Mouse (Mus musculus): ENCODE results near the gene Gm49396.
A peak's percentile ranks its signal among the peaks of the same experiment; 100 is the strongest.

Gm49396 gene

GRCm38 (mm10) chr7:30563117-30563905 is at the start of gene Gm49396, which contains the start of the genes U2af1l4 and Psenen:
TSS of gene Gm49396 (plus strand) at chr7:30563344.
TSS of gene U2af1l4 (plus strand) at chr7:30563301.
TSS of gene Psenen (minus strand) at chr7:30563627.
- peak; percentile 97 for DNase-seq

GRCm38 (mm10) chr7:30515003-30515760 is 48.0 kb upstream of the Gm49396 start:
- no peak for DNase-seq

- no peak for DNase-seq
Observed at GRCm38 (mm10) chr7:30518325-30518724, 44.8 kb upstream of the Gm49396 start.

GRCm38 (mm10) chr7:30520396-30520795 is 42.7 kb upstream of the Gm49396 start:
- peak; percentile 44 for DNase-seq

GRCm38 (mm10) chr7:30520856-30521255 is 42.3 kb upstream of the Gm49396 start:
- peak; percentile 77 for DNase-seq

GRCm38 (mm10) chr7:30522871-30523270 is 40.3 kb upstream of the Gm49396 start:
- DNase-seq, result no peak

GRCm38 (mm10) chr7:30524487-30524886 is 38.7 kb upstream of the Gm49396 start:
- DNase-seq, result no peak

- no peak for DNase-seq
Observed at GRCm38 (mm10) chr7:30525954-30526353, 37.2 kb upstream of the Gm49396 start.

GRCm38 (mm10) chr7:30526399-30526798 is 36.7 kb upstream of the Gm49396 start:
- peak; percentile 4 for DNase-seq

- DNase-seq, result no peak
Observed at GRCm38 (mm10) chr7:30526981-30527380, 36.2 kb upstream of the Gm49396 start.

- peak; percentile 6 for DNase-seq
Observed at GRCm38 (mm10) chr7:30531291-30531815, 31.8 kb upstream of the Gm49396 start.

GRCm38 (mm10) chr7:30532931-30533330 is 30.2 kb upstream of the Gm49396 start:
- DNase-seq, result no peak

GRCm38 (mm10) chr7:30533941-30534632 is 29.1 kb upstream of the Gm49396 start:
- peak; percentile 58 for DNase-seq

- DNase-seq, result peak; percentile 96
Observed at GRCm38 (mm10) chr7:30534633-30535577, 28.2 kb upstream of the Gm49396 start, which contains the start of gene Arhgap33. TSS of gene Arhgap33 (minus strand) at chr7:30535060.

- DNase-seq, result no peak
Observed at GRCm38 (mm10) chr7:30540572-30540971, 22.6 kb upstream of the Gm49396 start.

- DNase-seq, result no peak
Observed at GRCm38 (mm10) chr7:30544327-30544726, 18.8 kb upstream of the Gm49396 start.

- DNase-seq, result no peak
Observed at GRCm38 (mm10) chr7:30549880-30550279, 13.3 kb upstream of the Gm49396 start.

GRCm38 (mm10) chr7:30550603-30551002 is 12.5 kb upstream of the Gm49396 start:
- DNase-seq, result peak; percentile 53

- DNase-seq, result no peak
Observed at GRCm38 (mm10) chr7:30551445-30552101, 11.6 kb upstream of the Gm49396 start.

GRCm38 (mm10) chr7:30552102-30553020 is 10.8 kb upstream of the Gm49396 start, which contains the start of the genes Hspb6 and Proser3:
TSS of gene Hspb6 (plus strand) at chr7:30552178.
TSS of gene Proser3 (minus strand) at chr7:30552299.
- peak; percentile 99 for DNase-seq
